Mouse (Mus musculus): ENCODE measurements around the gene Trio.

DNA sequence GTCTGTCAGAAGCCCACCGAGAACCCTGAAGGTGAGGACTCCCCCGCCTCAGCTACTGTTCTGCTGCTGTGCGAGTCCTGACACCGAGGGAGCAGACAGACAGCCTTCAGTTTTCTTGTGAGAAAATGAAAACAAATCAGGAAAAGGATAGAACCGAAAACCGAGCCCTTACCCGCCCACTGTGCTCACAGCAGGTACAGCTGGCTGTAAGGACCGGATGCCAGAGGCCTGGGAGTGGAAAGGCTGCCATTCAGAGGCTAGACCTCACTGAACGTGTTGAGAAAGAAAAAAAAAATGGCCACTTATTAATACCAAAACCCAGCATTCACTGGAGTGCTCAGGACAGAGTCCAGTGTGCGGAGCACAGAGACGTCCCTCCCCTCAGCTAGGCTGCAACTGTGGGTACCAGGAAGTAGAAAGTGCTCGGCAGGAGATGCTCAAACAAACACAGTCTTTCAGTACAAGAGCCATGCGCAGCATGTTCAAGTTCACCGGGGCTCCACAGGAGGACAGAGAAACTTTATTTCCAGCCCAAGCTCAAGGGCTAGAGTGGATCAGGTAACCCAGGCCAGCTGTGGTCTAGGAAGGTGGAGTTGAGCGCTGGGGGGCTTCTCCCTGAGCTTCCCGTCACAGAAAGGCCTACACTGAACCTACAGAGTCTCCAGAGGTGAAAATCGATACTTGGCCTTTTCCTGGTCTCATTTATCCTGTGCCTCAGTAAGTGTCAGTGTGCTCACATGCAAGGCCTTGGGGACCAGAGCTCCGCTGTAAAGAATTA is 221.9 kb downstream of the Trio start:
- TF ChIP-seq POLR2A (IDR thresholded peaks at IDR 0.05; ENCODE audit: low read depth, low read length) (no peak), CTCF (IDR thresholded peaks at IDR 0.05; ENCODE audit: extremely low read depth, insufficient read depth, insufficient read length, insufficient replicate concordance) (no peak)
